Mouse (Mus musculus) forebrain, embryonic 11.5 days (tissue): ENCODE measurements around the gene Calb2. TPM values are rescaled to one million over a fixed set of nuclear protein-coding genes. Genes with fewer than 3 reads are reported as not detected.

Source experiments
- ATAC-seq: fragments of 200-750 bp; cut with Nextera tagmentation; replicated peaks from 2 replicates; pipeline ENCODE4 v1.8.0; 2017; ENCODE audit warnings: moderate TSS enrichment; ENCODE audit not compliant: low FRiP score
- DNase-seq: peaks from one replicate; pipeline ENCODE4 v3.0.0-alpha.2; 2017; ENCODE audit warnings: low spot score
- H3K27ac ChIP-seq: fragments of 300-500 bp; sonication (generic); 2 replicates; pipeline ENCODE4 v1.5.1; 2014; ENCODE audit warnings: low read depth, low read length
- H3K27me3 ChIP-seq: fragments of 300-500 bp; sonication (generic); 2 replicates; pipeline ENCODE4 v1.6.1; 2014; ENCODE audit warnings: mild to moderate bottlenecking, low read length, mixed read lengths; ENCODE audit not compliant: control insufficient read depth, insufficient read depth
- H3K36me3 ChIP-seq: fragments of 300-500 bp; sonication (generic); 2 replicates; pipeline ENCODE4 v1.6.1; 2014; ENCODE audit warnings: mild to moderate bottlenecking, low read length, moderate library complexity, mixed read lengths; ENCODE audit not compliant: control insufficient read depth, insufficient read depth
- H3K4me1 ChIP-seq: fragments of 300-500 bp; sonication (generic); replicated peaks from 2 replicates; pipeline ENCODE4 v1.6.1; 2014; ENCODE audit warnings: low read length, mixed read lengths; ENCODE audit not compliant: control insufficient read depth, insufficient read depth
- H3K4me2 ChIP-seq: fragments of 300-500 bp; sonication (generic); 2 replicates; pipeline ENCODE4 v1.6.1; 2014; ENCODE audit warnings: low read depth, mild to moderate bottlenecking, low read length, moderate library complexity, mixed read lengths; ENCODE audit not compliant: severe bottlenecking
- H3K4me3 ChIP-seq: fragments of 300-500 bp; sonication (generic); 2 replicates; pipeline ENCODE4 v1.5.1; 2014; ENCODE audit warnings: low read depth, low read length
- H3K9ac ChIP-seq: fragments of 300-500 bp; sonication (generic); 2 replicates; pipeline ENCODE4 v1.6.1; 2014; ENCODE audit warnings: low read length
- H3K9me3 ChIP-seq: fragments of 300-500 bp; sonication (generic); 2 replicates; pipeline ENCODE4 v1.6.1; 2016; ENCODE audit warnings: low read length, mixed read lengths; ENCODE audit not compliant: control insufficient read depth
- WGBS: fragments of 180-500 bp; shearing (Covaris S2); extraction: QIAGEN DNeasy Blood & Tissue Kit; methylation state at CpG from one replicate; pipeline ENCODE4 v1.1.7; 2014; 5-methylcytosine and 5-hydroxymethylcytosine counted together
- polyA plus RNA-seq: library from polyadenylated mRNA; unstranded; fragments of >200 nt; fragmentation: Nextera tagmentation; extraction: Ambion mirVana; gene quantifications from 2 replicates; pipeline ENCODE4 v1.2.1, GENCODE M21; 2014

The Calb2 gene
- polyA plus RNA-seq, 1 experiment from 2014 or later, result 29.0 TPM

- DNase-seq (no peak), ATAC-seq (no peak)
- 89% methylated on average over 4 of the region's 4 CpGs for WGBS
- Histone ChIP-seq H3K4me3 (no peak overlapping the region), H3K36me3 (no peaks in the 10 kb centered on the region), H3K27me3 (no peaks in the 10 kb centered on the region), H3K9ac (no peak overlapping the region), H3K9me3 (no peaks in the 10 kb centered on the region), H3K4me1 (peaks cover 2% of the 10 kb centered on the region; the same call in 1 of the 2 replicates), H3K4me2 (no peak overlapping the region), H3K27ac (no peak overlapping the region)
These were observed 17.5 kb upstream of the Calb2 start for GRCm38 (mm10) chr8:110185538-110185937.

GRCm38 (mm10) chr8:110183748-110184147 is 15.7 kb upstream of the Calb2 start:
- H3K4me1 ChIP-seq, result peaks cover 2% of the 10 kb centered on the region; the same call in 1 of the 2 replicates
- no peak overlapping the region for H3K9ac ChIP-seq
- H3K36me3 ChIP-seq, result no peaks in the 10 kb centered on the region
- ATAC-seq, result no peak
- no peak overlapping the region for H3K27ac ChIP-seq
- no peaks in the 10 kb centered on the region for H3K9me3 ChIP-seq
- WGBS, result 17% methylated on average over 11 of the region's 11 CpGs
- DNase-seq, result no peak
- H3K4me3 ChIP-seq, result no peak overlapping the region
- no peak overlapping the region for H3K4me2 ChIP-seq
- no peaks in the 10 kb centered on the region for H3K27me3 ChIP-seq

DNA sequence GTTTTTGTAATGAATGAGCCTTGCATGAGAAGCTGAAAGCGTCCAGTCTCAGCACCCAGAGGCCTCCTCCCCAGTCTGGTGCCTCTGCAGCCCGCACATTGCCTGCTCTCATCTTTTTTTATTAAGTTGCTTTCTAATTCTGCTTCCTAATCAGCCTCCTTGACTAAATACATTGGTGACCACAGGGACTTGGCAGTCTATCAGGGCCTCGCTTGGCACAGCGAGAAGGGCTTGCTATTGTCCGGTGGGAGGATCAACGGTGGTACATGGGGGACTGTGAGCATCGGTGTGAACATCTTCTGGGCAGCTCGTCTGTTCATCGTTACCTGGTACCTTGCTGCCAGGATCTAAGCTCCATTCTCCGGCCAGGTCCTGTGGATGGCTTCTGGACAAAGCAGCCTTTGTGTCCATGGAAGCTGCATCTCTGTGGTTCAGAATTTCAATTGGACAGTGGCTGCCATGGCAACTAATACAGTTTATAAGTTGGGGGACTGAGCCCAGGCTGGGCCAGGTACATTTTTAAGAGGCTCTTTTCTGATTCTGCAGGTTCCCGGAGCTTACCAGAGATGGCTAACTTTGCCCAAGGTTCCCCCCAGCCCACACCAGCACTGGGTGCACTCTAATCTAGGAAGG is 14.8 kb upstream of the Calb2 start:
- Histone ChIP-seq H3K4me2 (no peak overlapping the region), H3K27me3 (no peaks in the 10 kb centered on the region), H3K4me3 (no peak overlapping the region), H3K9ac (no peak overlapping the region), H3K9me3 (no peaks in the 10 kb centered on the region), H3K36me3 (no peaks in the 10 kb centered on the region), H3K4me1 (peaks cover 3% of the 10 kb centered on the region; the same call in 1 of the 2 replicates), H3K27ac (no peak overlapping the region)
- ATAC-seq (no peak), DNase-seq (no peak)
- 67% methylated on average over 11 of the region's 11 CpGs for WGBS

- no peak overlapping the region for H3K9ac ChIP-seq
- H3K4me3 ChIP-seq, result no peak overlapping the region
- H3K4me2 ChIP-seq, result no peak overlapping the region
- ATAC-seq (no peak), DNase-seq (no peak)
- WGBS, result 40% methylated on average over 18 of the region's 22 CpGs
- no peaks in the 10 kb centered on the region for H3K9me3 ChIP-seq
- peaks cover 4% of the 10 kb centered on the region; the same call in 1 of the 2 replicates for H3K4me1 ChIP-seq
- no peak overlapping the region for H3K27ac ChIP-seq
- H3K36me3 ChIP-seq, result no peaks in the 10 kb centered on the region
- no peaks in the 10 kb centered on the region for H3K27me3 ChIP-seq
These were observed 9.5 kb upstream of the Calb2 start for GRCm38 (mm10) chr8:110177359-110178155.

GRCm38 (mm10) chr8:110174826-110175225 is 6.8 kb upstream of the Calb2 start:
- WGBS, result 80% methylated on average over 4 of the region's 4 CpGs
- no peak overlapping the region for H3K27ac ChIP-seq
- DNase-seq, result no peak
- H3K36me3 ChIP-seq, result no peaks in the 10 kb centered on the region
- H3K4me3 ChIP-seq, result no peak overlapping the region
- ATAC-seq, result no peak
- H3K27me3 ChIP-seq, result no peaks in the 10 kb centered on the region
- no peak overlapping the region for H3K4me2 ChIP-seq
- peaks cover 4% of the 10 kb centered on the region; the same call in 1 of the 2 replicates for H3K4me1 ChIP-seq
- no peak overlapping the region for H3K9ac ChIP-seq
- H3K9me3 ChIP-seq, result no peaks in the 10 kb centered on the region

GRCm38 (mm10) chr8:110172161-110172560 is 4.2 kb upstream of the Calb2 start:
- no peaks in the 10 kb centered on the region for H3K36me3 ChIP-seq
- DNase-seq (no peak), ATAC-seq (no peak)
- H3K4me3 ChIP-seq, result no peak overlapping the region
- no peaks in the 10 kb centered on the region for H3K9me3 ChIP-seq
- no peak overlapping the region for H3K4me2 ChIP-seq
- no peak overlapping the region for H3K27ac ChIP-seq
- H3K9ac ChIP-seq, result no peak overlapping the region
- H3K4me1 ChIP-seq, result 0 out of 2 replicates have a peak, but pooled peaks cover 5% of the 10 kb centered on the region
- WGBS, result 52% methylated on average over 6 of the region's 6 CpGs
- peaks cover 8% of the 10 kb centered on the region for H3K27me3 ChIP-seq

GRCm38 (mm10) chr8:110166270-110166669 is 1.7 kb downstream of the Calb2 start:
- WGBS, result 88% methylated on average over 8 of the region's 8 CpGs

DNA sequence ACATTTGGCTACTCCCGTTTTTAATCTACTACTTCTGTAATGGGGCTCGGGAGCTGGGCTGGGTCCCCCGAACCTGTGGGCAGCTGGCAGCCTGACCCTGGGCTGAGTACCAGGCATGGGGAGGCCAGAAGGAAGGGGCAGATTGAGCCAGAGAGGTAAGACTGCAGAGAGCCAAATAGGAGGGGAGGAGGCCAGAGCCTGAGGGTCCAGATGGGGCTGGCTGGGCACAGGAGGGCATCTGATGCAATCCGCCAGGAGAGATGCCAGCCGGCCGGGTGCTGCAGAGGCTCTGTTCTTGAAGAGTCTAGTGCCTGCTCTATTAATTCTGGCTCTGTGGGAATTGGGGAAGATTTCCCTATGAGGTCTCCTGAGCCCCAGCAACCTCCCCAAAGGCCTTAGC is 6.0 kb downstream of the Calb2 start:
- no peak overlapping the region for H3K4me3 ChIP-seq
- H3K4me1 ChIP-seq, result no peaks in the 10 kb centered on the region
- no peaks in the 10 kb centered on the region for H3K36me3 ChIP-seq
- no peaks in the 10 kb centered on the region for H3K27me3 ChIP-seq
- no peaks in the 10 kb centered on the region for H3K9me3 ChIP-seq
- ATAC-seq, result no peak
- WGBS, result 85% methylated on average over 6 of the region's 6 CpGs
- DNase-seq, result no peak
- no peak overlapping the region for H3K9ac ChIP-seq
- no peak overlapping the region for H3K27ac ChIP-seq
- H3K4me2 ChIP-seq, result no peak overlapping the region

More at GRCm38 (mm10) chr8:110166270-110166669, 1.7 kb downstream of the Calb2 start:
- 0 out of 2 replicates have a peak, but pooled peaks cover 5% of the 10 kb centered on the region for H3K4me1 ChIP-seq
- no peak overlapping the region for H3K27ac ChIP-seq
- no peaks in the 10 kb centered on the region for H3K36me3 ChIP-seq
- no peak overlapping the region for H3K9ac ChIP-seq
- H3K9me3 ChIP-seq, result no peaks in the 10 kb centered on the region
- ATAC-seq (no peak), DNase-seq (no peak)
- peaks cover 8% of the 10 kb centered on the region for H3K27me3 ChIP-seq
- no peak overlapping the region for H3K4me2 ChIP-seq
- no peak overlapping the region for H3K4me3 ChIP-seq
